Mouse (Mus musculus) brain, adult 2 months (tissue): ENCODE data around the gene Prpsap1.
A peak's percentile ranks its signal among the peaks of the same experiment; 100 is the strongest.

Experiments
- DNase-seq: peaks from one replicate; pipeline ENCODE4 v3.0.0; 2011; ENCODE audit warnings: low read depth, low spot score

Gene Prpsap1

DNA sequence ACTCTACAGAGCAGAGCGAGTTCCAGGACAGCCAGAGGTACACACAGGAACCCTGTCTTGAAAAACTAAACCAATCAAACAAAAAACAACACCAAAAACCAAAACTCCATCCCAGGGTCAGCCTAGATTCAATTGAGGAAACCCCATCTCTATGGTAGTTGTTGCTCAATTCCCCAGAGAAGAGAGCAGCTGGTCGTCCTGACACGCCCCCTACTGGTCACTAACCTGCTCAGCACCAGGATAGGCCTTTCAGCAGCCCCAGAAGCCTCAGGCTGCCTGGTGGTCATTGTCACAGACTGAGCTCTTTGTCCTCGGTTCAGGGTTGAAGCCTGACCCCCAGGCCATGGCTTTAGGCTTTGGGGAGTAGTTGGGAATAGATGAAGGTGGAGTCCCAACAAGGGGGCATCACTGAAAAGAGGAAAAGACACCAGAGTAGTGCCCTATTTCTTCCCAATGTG, at the start of gene Prpsap1:
Gene Prpsap1, minus strand, starts transcription at position 408 of the 458 bp plus-strand sequence.
- peak; percentile 71 for DNase-seq

DNA sequence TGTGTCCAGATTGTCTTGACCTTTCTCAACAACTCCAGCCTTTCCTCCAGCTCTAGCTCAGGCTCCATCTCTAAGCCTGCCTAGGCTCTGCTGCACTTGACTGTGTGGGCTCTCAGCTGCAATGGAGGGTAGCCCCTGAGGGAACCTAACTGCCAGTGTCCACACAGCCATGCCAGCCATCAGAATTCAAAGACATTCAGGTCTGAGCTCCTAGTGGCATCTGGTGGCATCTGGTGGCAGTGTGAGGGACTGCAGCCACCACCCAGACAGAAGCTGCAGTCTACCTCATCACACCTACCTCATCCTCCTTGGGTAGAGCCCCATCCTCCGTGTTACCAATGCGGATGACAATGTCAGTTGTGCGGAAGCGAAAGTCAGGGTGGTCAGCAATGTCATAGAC, 49.1 kb upstream of the Prpsap1 start:
- DNase-seq: peak; percentile 72

DNA sequence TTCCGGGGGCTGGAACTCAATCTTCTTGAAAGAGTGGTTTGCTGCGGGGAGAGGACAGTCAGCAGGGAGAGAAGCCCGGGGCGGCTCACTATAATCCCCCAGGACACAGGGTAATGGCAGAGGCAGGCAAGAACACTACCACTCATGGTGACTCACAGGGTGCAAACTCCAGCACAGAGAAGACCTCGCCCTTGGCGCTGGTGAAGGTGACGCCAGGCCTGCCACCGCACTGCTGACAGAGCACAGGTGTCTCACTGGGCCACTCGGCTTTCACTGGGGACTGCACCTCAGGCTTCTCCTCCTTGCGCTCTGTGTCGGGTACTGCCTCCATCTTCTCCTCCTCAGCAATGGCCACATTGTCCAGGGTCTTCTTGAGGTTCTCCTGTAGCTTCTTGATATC, 47.2 kb upstream of the Prpsap1 start:
- DNase-seq: no peak

DNA sequence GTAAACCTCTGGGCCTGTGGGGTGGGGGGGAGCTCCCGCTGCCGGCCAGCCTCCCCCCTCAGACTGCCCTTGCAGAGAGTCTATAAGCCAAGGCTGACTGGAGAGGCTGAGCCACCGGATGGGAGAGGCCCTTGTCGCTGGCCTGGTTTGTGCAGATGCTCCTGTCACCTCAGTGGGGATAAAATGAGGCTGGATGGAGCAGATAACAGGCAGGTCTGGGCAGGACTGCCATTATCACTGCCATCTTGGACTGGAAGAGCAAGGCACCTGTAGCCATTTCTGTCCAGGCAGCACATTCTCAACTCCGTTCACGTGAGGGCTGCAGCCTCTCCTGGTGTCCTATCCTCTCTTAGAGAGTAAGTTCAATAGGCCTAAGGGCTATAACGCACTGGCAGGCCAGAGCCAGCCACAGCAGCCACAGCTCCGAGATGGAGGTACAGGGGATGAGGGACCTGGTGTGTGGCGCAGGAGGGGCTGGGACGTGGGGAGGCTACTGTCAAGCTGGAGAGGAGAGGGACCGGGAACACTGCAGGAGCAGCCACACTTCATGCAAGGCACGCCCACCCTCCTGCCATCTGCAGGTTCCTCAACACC, 44.2 kb upstream of the Prpsap1 start:
- DNase-seq: no peak

DNA sequence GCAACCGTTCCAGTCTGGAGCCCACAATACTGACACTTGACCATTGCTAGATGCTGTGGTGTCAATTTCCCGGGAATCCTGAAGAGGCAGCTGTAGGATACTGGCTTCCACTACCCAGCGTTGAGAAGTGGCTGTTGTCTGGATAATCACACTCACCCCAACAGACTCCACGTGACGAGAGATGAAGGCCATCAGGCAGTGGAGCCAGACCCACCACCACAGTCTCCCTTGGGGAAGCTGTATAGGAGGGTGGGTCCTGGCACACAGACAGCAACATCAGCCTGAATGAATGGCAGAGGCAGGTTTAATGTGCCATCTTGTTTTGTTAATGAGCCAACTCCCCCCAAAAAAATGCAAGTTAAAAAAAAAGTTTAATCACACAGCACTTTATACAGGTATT, 43.4 kb upstream of the Prpsap1 start:
- DNase-seq: no peak

DNA sequence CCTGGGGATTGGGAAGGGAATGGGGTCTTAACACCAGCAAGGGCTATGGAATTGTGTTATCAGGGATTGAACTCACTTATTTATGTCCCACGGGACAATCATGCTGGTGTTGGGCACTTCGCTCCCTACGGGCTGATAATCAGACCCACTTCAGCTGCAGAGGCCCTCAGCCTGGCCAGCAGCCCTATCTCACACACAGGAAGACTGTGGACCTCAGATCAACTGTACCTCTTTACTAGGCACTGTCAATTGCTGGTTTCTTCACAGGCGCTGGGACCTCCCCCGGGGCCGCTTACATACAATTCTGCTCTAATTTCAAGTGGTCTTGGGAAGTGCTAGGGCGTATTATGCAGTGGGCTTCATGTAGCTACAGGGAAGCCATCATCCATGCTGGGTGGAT, 42.7 kb upstream of the Prpsap1 start:
- DNase-seq: no peak

DNA sequence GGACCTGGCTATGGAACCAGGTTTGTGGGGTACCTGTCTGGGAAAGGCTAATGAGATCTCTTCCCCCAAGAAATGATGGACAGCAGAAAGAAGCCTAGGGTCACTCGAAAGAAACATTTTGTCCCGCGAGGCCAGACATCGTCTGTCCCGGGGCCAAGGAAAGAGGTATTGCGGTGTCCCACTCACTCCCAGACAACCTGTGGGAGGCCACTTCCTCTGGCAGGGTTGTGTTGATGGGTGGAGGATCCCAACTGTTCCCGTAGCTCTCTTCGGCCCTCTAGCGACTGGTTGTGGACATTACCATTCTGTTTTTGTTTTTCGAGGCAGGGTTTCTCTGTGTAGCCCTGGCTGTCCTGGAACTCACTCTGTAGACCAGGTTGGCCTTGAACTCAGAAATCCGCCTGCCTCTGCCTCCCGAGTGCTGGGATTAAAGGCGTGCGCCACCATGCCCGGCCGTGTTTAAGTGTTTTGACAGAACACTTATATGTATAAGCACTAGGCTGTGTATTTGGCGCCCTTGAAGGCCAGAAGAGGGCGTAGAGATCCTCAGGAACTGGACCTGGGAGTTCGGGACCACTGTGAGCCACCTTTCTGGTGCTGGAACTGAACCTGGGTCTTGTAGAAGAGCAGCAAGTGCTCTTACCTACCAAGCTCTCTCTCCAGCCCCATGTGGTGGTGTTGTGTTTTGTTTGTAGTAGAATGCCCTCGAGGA, 40.3 kb upstream of the Prpsap1 start:
- peak; percentile 84 for DNase-seq

DNA sequence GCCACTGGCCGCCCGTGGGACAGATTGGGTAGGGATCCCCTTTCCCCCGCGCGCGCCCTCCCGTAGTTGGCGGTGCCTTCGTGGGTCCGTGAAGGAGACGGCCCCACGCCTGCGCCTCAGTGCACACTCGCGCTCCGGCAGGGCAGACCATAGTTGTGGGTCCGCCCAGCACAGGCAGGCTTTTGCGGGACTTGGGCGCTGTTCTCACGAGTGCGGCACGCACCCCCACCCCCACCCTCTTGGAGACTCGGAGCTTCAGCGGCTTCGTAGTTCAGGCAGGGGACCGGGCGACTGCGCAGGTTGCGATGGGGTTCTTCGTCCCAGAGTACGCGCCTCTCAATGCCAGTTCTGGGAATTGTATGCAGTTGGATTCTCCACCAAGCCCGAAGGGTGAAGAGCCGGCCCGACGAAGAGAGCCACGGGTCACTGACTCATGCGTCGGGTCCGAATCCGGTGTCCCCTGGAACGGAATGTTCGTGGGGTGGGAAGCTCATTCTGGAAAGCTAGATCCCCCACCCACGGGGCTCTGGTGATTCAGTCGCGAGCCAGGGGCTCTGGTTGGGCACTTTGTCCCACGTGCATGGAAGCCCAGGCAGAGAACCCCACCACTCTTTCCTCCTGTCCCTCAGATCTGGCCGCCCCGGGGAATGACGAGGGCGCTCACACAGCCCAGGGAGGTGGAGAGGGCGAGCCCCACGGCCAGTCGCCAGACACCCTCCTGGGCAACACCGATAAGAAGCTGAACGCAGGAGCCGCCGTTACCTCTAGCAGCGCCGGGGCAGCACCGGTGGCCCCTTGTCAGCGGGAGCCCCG, 39.5 kb upstream of the Prpsap1 start:
- DNase-seq: no peak

DNA sequence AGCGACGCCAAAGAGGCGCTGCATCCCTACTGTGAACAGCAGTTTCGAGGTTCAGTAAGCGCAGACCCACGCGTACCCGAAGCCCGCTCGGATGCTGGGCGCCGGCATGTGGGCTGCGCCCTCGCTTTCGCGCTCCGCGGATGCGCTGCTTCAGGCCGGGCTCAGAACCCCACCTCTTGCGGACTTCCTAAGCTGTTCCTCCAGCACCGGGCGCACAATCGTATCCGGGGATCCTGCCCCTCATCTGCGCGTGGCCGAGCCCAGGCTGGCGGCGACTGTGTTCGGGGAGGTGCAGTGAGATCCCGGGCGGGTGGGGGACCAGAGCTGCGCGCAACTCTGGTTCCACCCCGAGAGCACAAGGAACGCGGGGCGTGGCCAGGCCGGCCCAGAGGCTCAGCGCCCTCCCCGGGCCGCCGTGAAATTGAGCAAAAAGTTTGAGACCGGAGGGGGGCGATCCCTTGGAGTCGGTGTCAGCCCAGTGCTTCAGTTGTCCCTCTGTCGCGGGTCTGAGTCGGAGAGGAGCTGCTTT, 38.9 kb upstream of the Prpsap1 start:
- DNase-seq: no peak

DNA sequence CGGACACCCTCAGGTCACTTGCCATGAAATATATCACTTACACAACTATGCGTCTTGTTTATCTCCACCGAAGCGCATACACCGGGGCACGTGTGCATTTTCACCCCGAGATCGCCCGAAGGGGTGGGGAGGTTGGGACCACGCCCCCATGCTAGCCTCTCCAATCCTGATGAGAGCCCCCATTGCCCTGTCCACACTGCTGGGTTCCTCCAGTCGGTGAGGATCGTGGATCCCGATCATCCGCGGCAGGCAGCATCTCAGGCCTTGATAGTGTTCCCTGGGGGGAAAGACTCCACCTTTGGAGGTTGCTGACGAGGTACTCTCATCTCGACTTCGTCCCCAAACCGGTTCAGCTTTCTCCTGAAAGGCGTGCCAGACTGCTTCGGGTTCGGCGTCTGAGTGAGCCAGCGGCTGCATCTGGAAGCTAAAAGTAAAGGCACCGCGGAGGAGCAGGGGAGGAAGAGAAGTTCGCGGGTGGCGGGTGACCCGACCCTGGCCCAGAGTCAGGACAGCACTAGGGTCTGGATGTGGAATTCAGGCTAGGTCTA, 38.3 kb upstream of the Prpsap1 start:
- no peak for DNase-seq

DNA sequence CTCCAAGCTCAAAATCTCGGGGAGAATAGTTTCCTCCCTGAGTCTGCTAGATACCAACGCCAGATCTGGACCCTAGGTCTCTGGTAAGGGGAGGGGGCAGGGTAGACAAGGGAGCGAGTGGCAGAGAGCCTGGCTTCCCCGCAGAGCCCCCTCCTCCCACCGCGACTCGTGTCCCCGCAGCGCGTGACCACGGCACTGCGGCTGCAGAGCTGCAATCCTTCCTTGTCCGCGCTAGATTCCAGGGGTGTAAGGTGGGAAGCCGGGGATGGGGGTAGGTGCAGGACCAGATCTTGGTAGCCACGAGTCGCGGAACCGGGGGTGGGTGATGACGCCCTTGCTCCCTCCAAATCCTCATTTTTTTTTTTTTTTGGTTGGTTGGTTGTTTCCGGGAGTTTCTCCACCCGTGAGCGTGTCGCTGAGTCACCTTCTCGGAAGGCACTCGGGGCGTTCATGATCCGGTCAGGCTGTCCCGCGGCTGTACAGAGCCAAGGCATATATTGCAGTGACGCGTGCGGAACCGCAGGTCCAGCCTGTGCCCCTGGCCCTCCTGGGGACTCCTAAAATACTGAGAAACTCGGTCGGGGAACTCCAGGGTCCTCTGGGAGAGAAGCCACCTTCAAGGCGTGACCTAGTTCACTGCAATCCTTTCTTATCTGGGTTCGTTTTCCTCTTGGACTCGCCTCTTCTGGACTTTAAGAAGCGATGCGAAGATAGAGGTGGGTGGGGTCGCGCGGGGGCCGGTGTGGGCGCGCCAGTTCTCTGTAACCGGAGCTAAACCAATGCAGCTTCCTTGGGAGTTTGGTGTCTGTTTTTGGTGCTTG, 37.6 kb upstream of the Prpsap1 start:
- DNase-seq: no peak

DNA sequence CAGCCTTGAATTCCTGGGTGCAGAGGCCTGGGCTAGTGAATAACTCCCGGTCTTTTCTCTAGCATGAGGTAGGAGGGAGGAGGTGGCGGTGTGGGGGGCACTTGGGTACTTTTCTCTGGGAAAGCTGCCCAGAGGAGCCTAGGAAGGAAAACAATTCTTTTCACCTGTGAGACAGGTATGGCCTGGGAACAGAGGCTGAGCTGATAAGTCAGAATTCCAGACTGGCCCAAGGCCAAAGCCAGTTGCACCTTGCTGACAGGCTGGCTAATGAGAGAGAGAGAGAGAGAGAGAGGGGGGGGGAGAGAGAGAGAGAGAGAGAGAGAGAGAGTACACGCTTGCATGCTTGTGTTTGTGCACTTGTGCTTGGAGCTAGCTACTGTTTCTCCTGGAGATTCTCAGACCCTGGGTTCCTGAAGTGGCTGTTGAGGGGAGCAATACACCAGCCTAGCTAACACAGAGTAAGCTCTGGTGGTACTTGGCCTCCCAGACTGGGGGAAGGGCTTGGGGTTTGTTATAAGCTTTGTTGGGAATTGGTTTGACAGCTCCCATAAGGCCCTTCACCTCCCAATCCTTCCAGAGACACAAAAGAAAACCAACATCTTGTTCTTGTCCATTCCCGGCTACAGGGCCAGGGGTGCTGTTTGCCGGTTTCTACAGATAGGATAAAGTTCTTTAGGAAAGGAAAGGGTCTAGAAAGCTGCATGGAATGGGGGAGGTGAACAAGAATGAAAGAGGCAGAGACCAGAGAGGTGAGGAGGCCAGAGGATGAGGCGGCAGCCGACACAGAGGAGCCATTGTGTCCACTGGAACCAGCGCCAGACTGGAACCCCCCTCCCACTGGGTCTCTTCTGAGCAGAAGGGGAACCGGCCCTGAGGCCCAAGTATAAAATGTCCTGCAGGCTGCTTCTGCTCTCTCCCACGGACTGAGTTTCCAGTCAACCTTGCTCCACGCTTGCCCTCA, 36.5 kb upstream of the Prpsap1 start, which contains the start of gene Sphk1:
Gene Sphk1, plus strand, starts transcription at position 739 of the 961 bp plus-strand sequence.
- no peak for DNase-seq

DNA sequence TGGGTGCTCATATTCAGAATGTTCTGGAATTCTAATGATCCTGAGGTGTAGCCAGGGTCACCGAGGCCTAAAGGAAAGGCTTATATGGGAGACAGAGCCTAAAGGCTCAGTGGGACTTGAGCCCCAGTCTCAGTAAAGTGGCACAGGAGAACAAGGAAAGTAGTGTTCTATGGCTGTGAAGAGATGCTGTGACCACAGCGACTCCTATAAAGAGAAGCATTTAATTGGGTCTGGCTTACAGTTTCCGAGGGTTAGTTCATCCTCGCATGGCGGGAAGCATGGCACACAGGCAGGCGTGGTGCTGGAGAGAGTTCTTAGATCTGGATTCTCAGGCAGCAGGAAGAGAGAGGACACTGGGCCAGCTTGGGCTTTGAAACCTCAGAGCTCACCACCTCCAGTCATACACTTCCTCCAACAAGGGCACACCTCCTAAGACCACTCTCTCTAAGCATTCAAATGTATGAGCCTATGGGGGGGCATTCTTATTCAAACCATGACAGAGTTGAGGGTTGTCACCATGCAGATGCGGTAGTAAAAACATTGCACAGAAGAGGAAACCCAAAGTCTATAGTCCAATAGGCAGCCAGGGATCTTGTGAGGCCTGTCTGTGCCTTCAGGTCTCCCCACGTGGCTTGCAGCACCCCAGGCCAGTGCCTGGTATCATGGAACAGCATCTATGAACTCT, 34.8 kb upstream of the Prpsap1 start:
- no peak for DNase-seq

DNA sequence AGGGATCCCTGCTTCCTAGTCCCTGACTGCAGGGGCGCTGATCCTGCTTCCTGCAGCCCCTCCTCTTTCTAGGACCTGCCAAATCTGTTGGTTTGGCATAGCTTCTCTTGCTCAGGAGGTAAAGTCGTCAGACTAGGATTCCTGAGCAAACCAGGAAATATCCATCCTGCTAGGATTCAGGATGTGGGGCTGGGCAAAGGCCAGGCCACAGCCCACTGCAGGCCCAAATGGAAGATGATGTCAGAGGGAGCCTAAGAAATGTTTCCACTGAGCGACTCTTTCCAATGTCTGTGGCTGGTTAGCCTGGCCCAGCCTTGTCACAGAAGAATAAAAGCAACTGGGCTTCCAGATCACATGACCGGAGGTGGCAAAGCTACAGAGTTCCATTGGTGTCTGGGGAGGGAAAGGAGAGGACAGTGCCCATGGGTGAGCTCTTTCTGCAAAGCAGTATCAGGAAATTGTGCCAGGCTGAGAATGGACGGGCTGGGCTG, 29.7 kb upstream of the Prpsap1 start:
- DNase-seq: no peak

DNA sequence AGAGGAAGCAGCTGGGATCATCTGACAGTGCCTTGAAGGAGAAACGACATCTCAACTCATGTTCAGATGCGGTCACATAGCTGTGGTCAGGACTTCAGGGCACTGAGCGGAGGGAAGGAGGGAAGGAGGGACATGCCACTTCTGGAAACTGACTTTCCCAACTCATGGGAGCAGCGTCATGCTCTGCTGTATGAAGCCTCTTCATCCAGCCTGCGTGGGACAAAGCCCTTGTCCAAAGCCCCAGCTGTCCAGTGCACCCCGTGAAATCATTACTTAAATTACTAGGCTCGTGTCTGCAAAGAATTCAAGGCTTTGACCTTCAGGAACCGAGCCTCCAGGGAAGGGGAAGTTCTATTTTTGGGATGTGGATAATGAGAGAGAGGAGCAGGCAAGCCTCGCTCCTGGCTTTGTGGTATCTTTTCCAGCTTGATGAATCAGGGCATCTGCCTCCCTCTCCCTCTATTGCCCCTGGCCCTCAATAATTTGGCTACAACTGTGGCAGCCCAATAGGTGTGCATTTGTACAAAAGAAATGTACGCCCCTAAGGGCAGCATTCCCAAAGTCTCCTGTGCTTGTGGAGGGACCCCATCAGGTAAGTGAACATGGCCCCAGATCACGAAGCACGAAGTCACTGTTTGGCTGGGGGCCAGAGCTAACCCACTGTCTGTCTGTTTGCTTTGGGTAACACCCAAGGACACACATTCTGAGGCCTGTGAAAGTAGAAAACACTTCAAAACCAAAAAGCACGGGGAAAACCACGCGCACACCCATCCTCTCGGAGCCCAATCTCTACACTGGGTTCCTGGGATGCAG, 29.1 kb upstream of the Prpsap1 start:
- DNase-seq: peak; percentile 47

DNA sequence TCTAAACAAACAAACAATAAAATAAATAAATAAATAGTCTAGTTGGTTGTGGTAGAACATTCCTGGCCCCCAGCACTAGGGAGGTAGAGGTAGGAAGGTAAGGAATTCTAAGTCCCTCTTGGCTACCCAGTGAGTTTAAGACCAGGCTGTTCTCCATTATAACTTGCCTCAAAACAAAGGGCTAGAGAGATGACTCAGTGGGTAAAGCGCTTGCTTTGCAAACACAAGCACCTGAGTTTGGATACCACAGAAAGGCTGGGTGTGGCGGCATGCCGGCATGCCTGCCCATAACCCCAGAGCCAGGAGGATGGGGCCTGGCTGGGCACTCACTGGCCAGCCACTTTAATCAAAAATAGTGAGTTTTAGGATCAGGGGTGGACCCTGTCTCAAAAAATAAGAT, 28.0 kb upstream of the Prpsap1 start:
- no peak for DNase-seq

DNA sequence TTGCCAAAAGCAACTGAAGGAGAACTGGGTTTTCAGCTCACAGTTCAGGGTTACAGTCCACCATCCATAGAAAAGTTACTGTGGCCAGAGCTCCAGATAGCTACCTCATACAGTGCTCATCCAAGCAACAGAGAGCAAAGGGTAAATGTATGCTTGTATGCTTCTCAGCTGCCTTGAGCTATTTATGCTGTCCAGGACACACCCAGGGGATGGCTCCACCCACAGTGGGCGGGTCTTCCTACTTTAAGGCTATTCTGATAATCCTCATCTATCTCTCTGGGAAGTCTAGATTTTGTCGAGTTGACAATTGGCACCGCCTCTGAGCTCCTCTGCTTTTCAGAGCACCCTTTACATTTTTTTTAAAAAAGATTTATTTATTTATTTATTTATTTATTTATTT, 27.1 kb upstream of the Prpsap1 start:
- no peak for DNase-seq

DNA sequence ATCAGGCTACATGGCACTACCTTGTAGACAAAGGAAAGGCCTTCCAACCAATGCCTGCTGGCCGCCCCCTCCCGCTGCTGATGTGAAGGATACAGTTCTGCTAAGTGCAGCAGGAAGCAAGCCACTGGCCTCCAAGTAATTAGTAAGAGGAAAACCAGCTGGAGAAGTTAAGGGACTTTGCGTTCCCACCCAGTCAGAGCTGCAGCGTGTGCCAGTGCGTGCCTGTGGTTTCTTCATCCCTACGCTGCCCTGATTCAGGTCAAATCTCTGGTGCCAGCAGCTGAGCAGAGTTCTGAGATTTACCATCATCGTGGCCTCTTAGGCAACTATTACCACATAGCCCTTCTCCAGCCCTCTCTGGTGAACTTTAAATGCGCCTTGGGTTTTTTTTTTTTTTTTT, 24.5 kb upstream of the Prpsap1 start:
- no peak for DNase-seq
